Mouse (Mus musculus) cortical plate, adult 2 months (tissue): ENCODE measurements around the gene Wnt8b. TPM values are rescaled to one million over a fixed set of nuclear protein-coding genes. Genes with fewer than 3 reads are reported as not detected.

Source experiments
- H3K27ac ChIP-seq: fragments of 200-500 bp; 2 replicates; pipeline ENCODE4 v1.5.1; 2012; ENCODE audit warnings: low read length, control low read depth, inconsistent platforms; ENCODE audit not compliant: insufficient read depth
- H3K4me1 ChIP-seq: fragments of 200-500 bp; 2 replicates; pipeline ENCODE4 v1.6.1; 2011; ENCODE audit warnings: low read length; ENCODE audit not compliant: control insufficient read depth, insufficient read depth
- H3K4me3 ChIP-seq: fragments of 200-500 bp; 2 replicates; pipeline ENCODE4 v1.5.1; 2011; ENCODE audit warnings: mild to moderate bottlenecking, low read length, control low read depth; ENCODE audit not compliant: insufficient read depth
- CTCF ChIP-seq: fragments of 200-500 bp; IDR thresholded peaks from 2 replicates; pipeline ENCODE4 v1.5.1; 2011; ENCODE audit warnings: mild to moderate bottlenecking, control low read depth, low read length; ENCODE audit not compliant: insufficient read depth; ENCODE audit errors: extremely low read depth
- POLR2A ChIP-seq: fragments of 200-500 bp; IDR thresholded peaks from 2 replicates; pipeline ENCODE4 v1.6.1; 2011; ENCODE audit warnings: mild to moderate bottlenecking, low read length, control low read depth; ENCODE audit not compliant: insufficient read depth; ENCODE audit errors: extremely low read depth
- polyA plus RNA-seq: library from polyadenylated mRNA; depleted of rRNA; stranded (reverse); fragments of >200 nt; gene quantifications from 2 replicates; pipeline ENCODE4 v1.2.3, GENCODE M21; 2012

Wnt8b gene
- polyA plus RNA-seq, 1 experiment: 0.10 TPM

DNA sequence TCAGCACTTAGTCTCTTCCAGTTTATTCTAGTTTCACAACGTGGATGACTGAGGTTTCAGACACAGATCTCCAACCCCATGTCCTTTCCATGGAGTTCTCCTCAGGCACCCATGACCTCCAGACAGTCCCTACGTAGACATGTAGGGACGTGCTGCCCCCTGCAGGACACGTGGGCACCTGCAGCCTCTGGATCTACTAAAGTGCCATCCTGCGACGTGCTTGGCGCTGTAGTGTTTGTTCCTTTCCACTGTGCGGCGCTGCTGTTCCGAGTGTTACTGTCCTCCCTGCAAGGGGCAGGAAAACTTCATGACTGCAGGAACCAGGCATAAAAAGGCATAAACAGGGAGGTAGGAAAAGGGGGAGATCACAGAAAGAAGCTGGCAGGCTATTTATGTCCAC, 19.1 kb upstream of the Wnt8b start:
- no peak overlapping the region for H3K4me3 ChIP-seq
- no peak overlapping the region for H3K27ac ChIP-seq
- TF ChIP-seq POLR2A (no peak), CTCF (peak; percentile 89)
- no peaks in the 10 kb centered on the region for H3K4me1 ChIP-seq

DNA sequence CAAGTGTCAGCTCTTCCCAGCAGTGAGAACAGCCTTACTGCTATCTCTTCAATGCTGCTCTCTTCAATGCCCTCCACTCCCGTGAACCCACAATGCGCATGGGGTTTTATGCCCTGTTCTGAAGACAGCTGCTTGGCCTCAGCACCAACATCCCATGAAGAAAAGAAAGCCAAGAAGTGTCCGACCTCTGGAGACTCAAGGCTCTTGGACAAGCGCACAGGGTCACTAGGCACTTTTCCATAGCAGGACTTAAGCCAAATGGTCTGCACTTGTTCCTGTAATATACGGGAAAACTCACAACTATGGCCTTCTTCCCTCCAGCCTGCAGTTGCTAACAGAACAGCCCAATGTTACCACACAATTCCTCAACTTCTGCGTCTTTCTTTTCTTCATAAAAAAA, 18.0 kb upstream of the Wnt8b start:
- H3K27ac ChIP-seq: no peak overlapping the region
- no peak for TF ChIP-seq CTCF
- no peak for TF ChIP-seq POLR2A

DNA sequence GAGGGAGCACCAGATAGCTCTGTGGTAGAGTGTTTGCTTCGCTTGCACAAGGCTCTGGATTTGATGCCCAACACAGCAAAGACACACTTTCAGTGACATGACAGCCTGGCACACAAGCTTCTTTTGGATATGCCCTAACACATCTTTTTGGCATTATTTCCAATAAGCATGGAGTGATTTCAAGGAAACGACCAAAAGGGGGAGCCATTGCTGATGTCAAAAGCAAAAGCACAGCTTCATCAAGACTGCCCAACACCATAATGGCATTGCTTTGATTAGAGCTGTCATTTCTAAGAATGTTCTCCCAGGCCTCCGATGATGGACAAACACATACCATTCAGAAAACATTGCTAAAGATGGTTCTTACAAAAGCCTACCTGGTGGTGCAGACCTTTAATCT, 16.7 kb upstream of the Wnt8b start:
- no peak overlapping the region for H3K27ac ChIP-seq
- H3K4me3 ChIP-seq: no peak overlapping the region
- H3K4me1 ChIP-seq: no peaks in the 10 kb centered on the region
- no peak for TF ChIP-seq POLR2A
- TF ChIP-seq CTCF: no peak

More for the DNA sequence above, 18.0 kb upstream of the Wnt8b start:
- no peak overlapping the region for H3K4me3 ChIP-seq
- no peaks in the 10 kb centered on the region for H3K4me1 ChIP-seq

DNA sequence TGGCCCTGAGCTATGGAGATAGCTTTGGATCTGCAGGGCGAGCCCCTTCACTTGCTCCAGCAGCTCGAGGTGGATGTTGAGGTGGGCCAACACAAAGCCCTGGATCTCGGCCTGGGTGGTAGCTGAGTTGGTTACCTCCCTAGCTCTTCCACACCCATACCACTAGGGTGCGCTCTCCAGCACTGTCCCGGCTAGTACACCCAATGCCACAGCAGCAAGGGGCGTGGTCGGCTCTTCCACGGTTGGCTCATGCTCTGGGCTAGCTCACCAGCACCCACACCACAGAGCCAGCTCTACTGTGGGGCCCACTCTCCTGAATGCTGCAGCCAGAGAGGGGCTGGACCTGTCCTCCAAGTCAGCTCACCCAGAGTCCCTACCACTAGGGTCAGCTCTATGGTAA, 6.0 kb upstream of the Wnt8b start:
- no peaks in the 10 kb centered on the region for H3K4me1 ChIP-seq
- TF ChIP-seq POLR2A (no peak), CTCF (no peak; the same call in 1 of the 2 replicates)
- no peak overlapping the region for H3K27ac ChIP-seq
- no peak overlapping the region for H3K4me3 ChIP-seq

DNA sequence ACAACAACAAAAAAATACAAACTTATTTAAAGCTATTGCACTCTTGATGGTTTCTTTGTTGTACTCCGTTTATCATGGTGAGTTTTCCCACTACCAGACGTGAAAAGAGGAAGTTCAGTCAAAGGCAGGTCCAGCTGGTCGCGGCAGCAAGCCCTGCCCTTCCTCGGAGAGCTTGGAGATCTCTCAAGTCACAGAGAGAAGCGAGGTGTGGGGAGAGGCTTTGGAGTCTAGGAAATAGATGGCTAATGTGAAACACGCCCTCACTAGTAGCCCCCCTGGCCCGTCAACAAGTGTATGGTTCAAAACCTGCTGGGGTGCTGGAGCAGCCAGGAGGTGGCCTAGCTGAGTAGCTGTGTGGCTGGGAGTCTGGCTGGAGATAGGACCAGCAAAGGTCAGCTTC, 3.2 kb downstream of the Wnt8b start:
- no peak for TF ChIP-seq CTCF
- no peak for TF ChIP-seq POLR2A
- Histone ChIP-seq H3K4me1 (no peaks in the 10 kb centered on the region), H3K27ac (no peak overlapping the region), H3K4me3 (no peak overlapping the region)

DNA sequence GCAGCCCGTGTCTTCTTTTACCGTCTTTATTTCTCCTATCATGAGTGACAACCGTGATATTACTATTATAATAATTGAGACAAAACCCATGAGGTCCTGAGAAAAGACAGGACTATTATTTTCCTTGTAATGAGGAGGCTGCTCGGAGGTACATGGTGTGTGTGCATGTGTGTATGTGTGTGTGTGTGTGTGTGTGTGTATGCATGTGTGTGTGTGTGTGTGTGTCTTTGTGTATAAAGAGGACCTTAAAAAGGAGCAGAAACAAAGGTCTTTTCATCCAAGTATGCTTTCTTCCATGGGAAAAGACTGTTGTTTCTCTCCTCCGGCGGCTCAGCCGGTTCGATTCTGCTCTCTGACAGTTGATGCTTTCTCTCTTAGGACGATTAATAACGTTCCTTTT, 3.7 kb downstream of the Wnt8b start:
- H3K27ac ChIP-seq: no peak overlapping the region
- TF ChIP-seq CTCF (no peak), POLR2A (no peak)
- H3K4me1 ChIP-seq: no peaks in the 10 kb centered on the region
- no peak overlapping the region for H3K4me3 ChIP-seq

DNA sequence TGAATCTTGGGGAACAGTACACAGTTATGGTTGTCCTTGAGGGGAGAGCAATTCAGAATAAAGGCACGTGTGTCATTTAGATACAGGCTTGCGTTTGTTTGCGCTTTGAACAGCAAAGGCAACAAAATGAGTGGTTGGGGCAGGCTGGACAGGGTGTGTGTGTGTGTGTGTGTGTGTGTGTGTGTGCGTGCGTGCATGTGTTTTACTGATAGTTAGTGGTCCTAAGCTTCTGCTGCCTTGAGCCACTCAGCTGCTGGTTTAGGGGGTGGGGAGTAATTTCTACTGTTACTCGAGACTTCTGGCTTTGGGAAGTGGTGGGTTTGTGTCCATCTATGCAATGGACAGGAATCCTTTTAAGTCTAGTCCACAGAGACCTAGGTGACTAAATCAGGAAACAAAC, 5.7 kb downstream of the Wnt8b start:
- TF ChIP-seq CTCF (no peak), POLR2A (no peak)
- Histone ChIP-seq H3K4me1 (no peaks in the 10 kb centered on the region), H3K27ac (no peak overlapping the region), H3K4me3 (no peak overlapping the region)

DNA sequence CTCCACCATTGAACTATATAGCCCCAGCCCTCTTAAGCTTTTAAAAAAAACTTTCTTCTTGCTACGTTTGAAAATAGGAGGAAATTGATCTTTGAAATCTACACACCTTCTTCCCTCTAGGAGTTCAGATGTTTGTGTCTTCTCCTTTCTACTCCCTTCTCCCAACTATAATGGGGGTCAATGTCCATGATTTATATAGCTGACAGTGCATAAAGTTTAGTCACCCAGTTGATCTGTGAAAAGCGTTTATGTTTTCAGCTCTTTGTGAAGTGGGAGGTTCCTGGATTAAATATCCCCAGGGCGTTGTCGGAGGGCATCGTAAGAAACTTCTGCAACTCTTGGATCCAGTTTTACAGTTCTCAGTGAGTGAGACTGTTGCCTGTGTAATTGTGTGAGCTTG, 7.0 kb downstream of the Wnt8b start:
- H3K4me3 ChIP-seq: no peak overlapping the region
- no peak overlapping the region for H3K27ac ChIP-seq
- TF ChIP-seq CTCF (no peak), POLR2A (no peak)
- H3K4me1 ChIP-seq: no peaks in the 10 kb centered on the region

DNA sequence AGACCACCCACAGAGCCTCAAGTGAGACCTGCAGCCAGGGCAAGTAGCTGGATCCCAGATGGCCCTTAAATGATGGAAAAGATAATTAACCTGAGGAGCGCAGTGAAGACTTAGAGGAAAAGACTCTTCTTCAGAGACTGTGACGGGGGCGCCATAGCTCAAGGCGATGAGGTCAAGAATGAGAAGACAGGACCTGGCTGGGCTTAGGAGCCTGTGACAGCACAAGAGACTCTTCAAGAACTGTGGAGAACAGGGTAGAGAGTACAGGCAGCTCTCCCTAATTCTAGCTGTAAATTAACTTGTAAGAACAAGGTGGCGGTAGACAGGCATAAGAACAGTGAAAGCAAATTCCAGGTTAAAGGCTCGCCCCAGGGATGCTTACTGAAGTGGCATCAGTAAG, 8.7 kb downstream of the Wnt8b start:
- Histone ChIP-seq H3K4me1 (no peaks in the 10 kb centered on the region), H3K4me3 (no peak overlapping the region), H3K27ac (no peak overlapping the region)
- no peak for TF ChIP-seq POLR2A
- TF ChIP-seq CTCF: no peak

DNA sequence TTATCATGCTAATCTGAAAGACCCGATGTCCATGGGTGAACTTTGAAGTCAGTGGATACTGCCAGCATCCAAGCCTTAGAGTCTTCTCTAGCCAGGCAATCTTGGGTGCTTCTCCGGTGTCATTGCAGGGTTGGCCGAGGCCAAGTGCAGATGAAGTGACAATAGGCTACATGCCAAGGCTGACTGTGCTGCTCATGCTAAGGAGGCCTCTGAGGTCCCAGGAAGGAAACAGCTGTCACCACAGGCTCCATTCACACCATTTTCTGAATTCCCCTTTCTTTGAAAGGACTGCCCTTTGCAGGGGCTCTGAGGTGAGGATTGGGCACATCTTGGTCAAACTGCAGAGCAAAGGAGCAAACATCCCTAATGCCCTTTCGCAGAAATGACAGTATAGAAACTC, 9.5 kb downstream of the Wnt8b start:
- no peak overlapping the region for H3K4me3 ChIP-seq
- H3K4me1 ChIP-seq: no peaks in the 10 kb centered on the region
- no peak overlapping the region for H3K27ac ChIP-seq
- TF ChIP-seq POLR2A (no peak), CTCF (no peak)

DNA sequence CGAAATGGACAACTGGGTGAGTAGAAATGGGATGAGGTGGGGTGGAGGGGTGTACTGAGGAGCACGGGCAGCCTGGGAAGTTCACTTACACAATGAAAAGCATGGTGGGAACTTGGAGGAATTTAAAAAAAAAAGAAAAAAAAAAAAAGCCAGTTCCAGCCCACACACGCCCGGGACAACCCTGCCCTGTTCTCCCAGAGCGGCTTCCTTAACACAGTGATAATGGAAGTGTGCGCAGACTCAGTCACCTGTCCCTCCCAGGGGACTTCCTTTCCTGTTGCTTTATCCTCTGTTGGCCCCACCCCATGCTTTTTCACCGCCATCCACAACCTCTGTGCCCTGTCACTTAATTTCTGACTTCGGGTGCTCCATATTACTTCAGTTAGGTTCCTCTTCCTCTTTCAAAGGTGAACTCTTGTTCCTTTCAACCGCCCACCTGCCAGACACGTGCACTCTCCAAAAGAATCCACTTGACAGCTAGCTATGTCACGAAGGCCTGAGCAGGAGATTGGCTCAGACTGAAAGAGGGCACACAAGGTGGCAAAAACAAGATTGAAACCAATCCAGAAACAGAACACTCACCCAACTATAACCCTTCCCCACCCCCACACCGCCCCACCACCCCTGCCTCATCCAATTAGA, 17.4 kb downstream of the Wnt8b start:
- Histone ChIP-seq H3K4me1 (no peaks in the 10 kb centered on the region), H3K4me3 (no peak overlapping the region), H3K27ac (no peak overlapping the region)
- TF ChIP-seq POLR2A: no peak
- no peak for TF ChIP-seq CTCF
